Comparison of ENCODE assay signal across 8 mouse cellular contexts in the genomic region with DNA sequence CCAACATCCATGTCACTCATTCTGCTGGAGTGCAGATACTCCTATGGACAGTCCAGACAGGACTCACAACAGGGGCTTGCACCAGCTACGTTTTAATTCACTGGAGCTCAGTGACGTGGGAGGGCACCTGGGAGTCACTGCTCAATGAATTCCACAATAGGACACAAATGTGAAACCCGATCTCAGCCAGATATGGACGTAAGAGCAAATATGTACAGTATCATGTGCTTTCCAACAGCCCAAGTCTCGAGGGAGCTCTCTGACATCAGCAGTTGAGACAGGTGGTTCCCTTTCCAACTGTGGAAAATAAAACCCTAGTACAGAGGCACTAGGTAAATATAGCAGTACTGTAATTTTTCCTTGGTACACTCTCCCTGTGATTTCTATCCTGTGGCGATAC. TPM values are rescaled to one million over a fixed set of nuclear protein-coding genes. Genes with fewer than 3 reads are reported as not detected.
DNase-seq lines count a peak whose midpoint lies in the region; ATAC-seq and TF ChIP-seq lines count a peak whose summit lies in the region.

Ppargc1a (minus strand) TSS at position 68 of the 400 bp plus-strand sequence.

- H3K9me3 ChIP-seq in forebrain, embryonic 14.5 days (replicated peaks; ENCODE audit: control insufficient read depth, low read length), result no peaks in the 10 kb centered on the region
- H3K9me3 ChIP-seq in forebrain, embryonic 11.5 days (ENCODE audit: control insufficient read depth, low read length), result no peaks in the 10 kb centered on the region

- intact Hi-C loops in left cerebral cortex, postnatal 14 days (cut with DNase I), result no loop called here

- peak; percentile 40; the same call in 1 of the 2 replicates for ATAC-seq in forebrain, embryonic 14.5 days
- no peak for ATAC-seq in forebrain, embryonic 11.5 days (replicated peaks; ENCODE audit: low FRiP score)

- H3K36me3 ChIP-seq in forebrain, embryonic 14.5 days (ENCODE audit: control insufficient read depth, insufficient read depth, low read length), result no peaks in the 10 kb centered on the region
- H3K36me3 ChIP-seq in forebrain, embryonic 11.5 days (ENCODE audit: control insufficient read depth, insufficient read depth, low read length), result no peaks in the 10 kb centered on the region
- no peaks in the 10 kb centered on the region for H3K36me3 ChIP-seq in C2C12 (ENCODE audit: control insufficient read depth, insufficient read depth)

- peak within 1 kb of the TSS; percentile 12; the same call in 1 of the 2 replicates for H3K4me2 ChIP-seq in forebrain, embryonic 14.5 days (ENCODE audit: low read length)
- no peak within 1 kb of the TSS for H3K4me2 ChIP-seq in forebrain, embryonic 11.5 days (ENCODE audit: low read depth, low read length, severe bottlenecking)

- DNase-seq in forebrain, embryonic 14.5 days (ENCODE audit: low spot score), result no peak
- DNase-seq in forebrain, embryonic 11.5 days (ENCODE audit: low spot score), result no peak
- DNase-seq in gastrocnemius, postnatal 25 days, result peak; percentile 9
- DNase-seq in left cerebral cortex, postnatal 14 days (ENCODE audit: low spot score in 2 of 2), result no peak
- no peak for DNase-seq in right cerebral cortex, postnatal 14 days
- DNase-seq in spleen, postnatal 36 days (ENCODE audit: low spot score in 2 of 2), result no peak
- DNase-seq in frontal cortex, postnatal 14 days (ENCODE audit: low spot score in 2 of 2), result no peak

- H3K27me3 ChIP-seq in forebrain, embryonic 14.5 days (replicated peaks; ENCODE audit: control insufficient read depth, insufficient read depth, low read length), result no peaks in the 10 kb centered on the region
- H3K27me3 ChIP-seq in forebrain, embryonic 11.5 days (ENCODE audit: control insufficient read depth, insufficient read depth, low read length), result no peaks in the 10 kb centered on the region
- H3K27me3 ChIP-seq in C2C12 (ENCODE audit: control insufficient read depth, insufficient read depth, insufficient read length), result no peaks in the 10 kb centered on the region

- H3K79me3 ChIP-seq in C2C12 (ENCODE audit: low read depth), result no peaks in the 10 kb centered on the region

- H3K79me2 ChIP-seq in C2C12 (ENCODE audit: control insufficient read depth, insufficient read depth), result no peaks in the 10 kb centered on the region

- H3K4me1 ChIP-seq in forebrain, embryonic 14.5 days (ENCODE audit: control insufficient read depth, insufficient read depth, low read length), result peaks cover 8% of the 10 kb centered on the region
- no peaks in the 10 kb centered on the region for H3K4me1 ChIP-seq in forebrain, embryonic 11.5 days (replicated peaks; ENCODE audit: control insufficient read depth, insufficient read depth, low read length)

- H3ac ChIP-seq in C2C12 (ENCODE audit: control insufficient read depth, insufficient read length, low read depth), result no peak within 1 kb of the TSS

- TF ChIP-seq CTCF in C2C12 (IDR thresholded peaks at IDR 0.05; ENCODE audit: control insufficient read depth, insufficient read depth, insufficient read length), result no peak

- H3K4me3 ChIP-seq in forebrain, embryonic 14.5 days (ENCODE audit: low read depth, low read length), result no peak within 1 kb of the TSS
- H3K4me3 ChIP-seq in forebrain, embryonic 11.5 days (ENCODE audit: low read depth, low read length), result no peak within 1 kb of the TSS
- H3K4me3 ChIP-seq in C2C12 (ENCODE audit: insufficient read depth, poor library complexity, severe bottlenecking), result no peak within 1 kb of the TSS

- no peak within 1 kb of the TSS for H3K9ac ChIP-seq in forebrain, embryonic 14.5 days (ENCODE audit: low read length)
- no peak within 1 kb of the TSS for H3K9ac ChIP-seq in forebrain, embryonic 11.5 days (ENCODE audit: low read length)

- H3K27ac ChIP-seq in forebrain, embryonic 14.5 days (ENCODE audit: low read depth, low read length), result no peak within 1 kb of the TSS
- H3K27ac ChIP-seq in forebrain, embryonic 11.5 days (ENCODE audit: low read depth, low read length), result no peak within 1 kb of the TSS

- 60% methylated on average over 6 of the region's 6 CpGs for WGBS in forebrain, embryonic 14.5 days
- 69% methylated on average over 6 of the region's 6 CpGs for WGBS in forebrain, embryonic 11.5 days

TF ChIP-seq in C2C12, 6 proteins besides CTCF, POLR2A, EP300 and RAD21:
- no peak for TF ChIP-seq CEBPB (IDR thresholded peaks at IDR 0.05; ENCODE audit: low read depth)
- no peak for TF ChIP-seq MYOG (IDR thresholded peaks at IDR 0.05; ENCODE audit: control insufficient read depth, extremely low read depth, insufficient read length)
- peak; percentile 39 for TF ChIP-seq MYOD1 (IDR thresholded peaks at IDR 0.05; ENCODE audit: control insufficient read depth, insufficient read length, low read depth)

RNA-seq across cellular contexts. Expression of gene Ppargc1a, which starts in this region (rescaled TPM):
- 5.4 and 7.2 TPM in 2 replicates for polyA plus RNA-seq in forebrain, embryonic 14.5 days (2014; fragmentation: Nextera tagmentation; extraction: Ambion mirVana)
- 2.8 and 4.3 TPM in 2 replicates for polyA plus RNA-seq in forebrain, embryonic 11.5 days (2014; fragmentation: Nextera tagmentation; extraction: Ambion mirVana)
- 0.25 TPM for polyA plus RNA-seq in C2C12 (2012; fragmentation: generic; extraction: Trizol)
- 10 to 100 TPM; 28.9 to 96.0 TPM for total RNA-seq in gastrocnemius, postnatal 25 days (2021)
- total RNA-seq in left cerebral cortex, postnatal 14 days (2021), result 10 to 100 TPM; 45.7 to 48.2 TPM
